Mouse (Mus musculus): ENCODE measurements around the gene Kbtbd6.

GRCm38 (mm10) chr14:79410662-79411061, 41.0 kb upstream of the Kbtbd6 start:
- TF ChIP-seq CTCF (IDR thresholded peaks at IDR 0.05; ENCODE audit: low read depth, low read length), result no peak
- TF ChIP-seq POLR2A (IDR thresholded peaks at IDR 0.05; ENCODE audit: extremely low read depth, insufficient read depth, low read length), result no peak
